Mouse (Mus musculus) ES-E14 (cell line): ENCODE measurements around the gene Trim13. TPM values are rescaled to one million over a fixed set of nuclear protein-coding genes. Genes with fewer than 3 reads are reported as not detected.
"Not testable (repeated sequence)": the region's sequence is repeated elsewhere in the genome, so short reads cannot be mapped to it uniquely, and the experiment has no call there.

Experiments used
- DNase-seq: peaks from one replicate; pipeline ENCODE4 v3.0.0-alpha.2; 2013; ENCODE audit warnings: low read depth, low spot score
- H3K27ac ChIP-seq: 2 replicates; pipeline ENCODE4 v1.5.1; 2012; ENCODE audit warnings: low read depth, mild to moderate bottlenecking, low read length, moderate library complexity, mixed read lengths; ENCODE audit not compliant: poor library complexity, insufficient read depth, severe bottlenecking
- H3K36me3 ChIP-seq: 2 replicates; pipeline ENCODE4 v1.6.1; 2012; ENCODE audit warnings: mild to moderate bottlenecking, low read length, moderate library complexity, mixed read lengths; ENCODE audit not compliant: control insufficient read depth, poor library complexity, insufficient read depth, severe bottlenecking
- H3K4me1 ChIP-seq, 2 experiments: fragments of 150-350 bp in 1 of 2; sonication (generic) in 1 of 2; 2 replicates each; pipeline ENCODE4 v1.6.1; 2012; ENCODE audit warnings: low read length in 2 of 2, mild to moderate bottlenecking in 1 of 2, mixed read lengths in 1 of 2; ENCODE audit not compliant: control insufficient read depth in 2 of 2, insufficient read depth in 2 of 2, poor library complexity in 1 of 2
- H3K4me3 ChIP-seq, 2 experiments: fragments of 150-350 bp in 1 of 2; sonication (generic) in 1 of 2; 2 replicates each; pipeline ENCODE4 v1.5.1; 2012; ENCODE audit warnings: low read length in 2 of 2, low read depth in 1 of 2, mild to moderate bottlenecking in 1 of 2, mixed read lengths in 1 of 2; ENCODE audit not compliant: insufficient read depth in 1 of 2, poor library complexity in 1 of 2, severe bottlenecking in 1 of 2
- H3K9ac ChIP-seq: 2 replicates; pipeline ENCODE4 v1.6.1; 2012; ENCODE audit warnings: low read depth, mild to moderate bottlenecking, low read length, mixed read lengths; ENCODE audit not compliant: poor library complexity, insufficient read depth, severe bottlenecking
- H3K9me3 ChIP-seq: fragments of 150-350 bp; sonication (generic); 2 replicates; pipeline ENCODE4 v1.6.1; 2012; ENCODE audit warnings: low read depth, mild to moderate bottlenecking, low read length; ENCODE audit not compliant: control insufficient read depth, insufficient read depth
- CHD2 ChIP-seq: IDR thresholded peaks from 2 replicates; pipeline ENCODE4 v1.6.1; 2014; ENCODE audit warnings: mild to moderate bottlenecking, low read depth, low read length, inconsistent platforms
- HCFC1 ChIP-seq: IDR thresholded peaks from 2 replicates; pipeline ENCODE4 v1.6.1; 2012; ENCODE audit warnings: low read length, inconsistent platforms, borderline replicate concordance; ENCODE audit not compliant: insufficient read depth
- MAFK ChIP-seq: IDR thresholded peaks from 2 replicates; pipeline ENCODE4 v1.6.1; 2014; ENCODE audit warnings: mild to moderate bottlenecking, low read depth, low read length, inconsistent platforms; ENCODE audit not compliant: insufficient read depth
- ZC3H11A ChIP-seq: IDR thresholded peaks from 2 replicates; pipeline ENCODE4 v1.6.1; 2012; ENCODE audit warnings: low read depth, mild to moderate bottlenecking, inconsistent platforms, low read length, borderline replicate concordance
- ZNF384 ChIP-seq: IDR thresholded peaks from 2 replicates; pipeline ENCODE4 v1.6.1; 2012; ENCODE audit warnings: low read depth, low read length, inconsistent platforms
- in situ Hi-C, 2 experiments: fragments of 600-800 bp; cut with MboI; formaldehyde crosslinking; loops; one replicate each; pipeline ENCODE4 v1.15.1; 2025; ENCODE audit warnings: low sequenced_read_pairs in 2 of 2, inconsistent platforms in 1 of 2; ENCODE audit not compliant: unreplicated experiment in 2 of 2
- total RNA-seq: library from RNA; depleted of rRNA; stranded (reverse); fragments of 300-350 nt; gene quantifications from 2 replicates; pipeline ENCODE4 v1.2.3, GENCODE M21; 2012

The Trim13 gene
- total RNA-seq, 1 experiment: 19.1 TPM

- Histone ChIP-seq H3K4me1 (peaks cover 9 to 26% of the 10 kb centered on the region in 2 experiments), H3K9ac (no peak overlapping the region), H3K9me3 (no peaks in the 10 kb centered on the region), H3K36me3 (peaks cover 18% of the 10 kb centered on the region), H3K4me3 (peak overlapping the region in 1 of 2 experiments; percentile 42; a peak in 1 of 4 replicates), H3K27ac (no peak overlapping the region)
- in situ Hi-C loops: no loop called here
- TF ChIP-seq CHD2: no peak
- TF ChIP-seq ZC3H11A: no peak
- TF ChIP-seq HCFC1: no peak
- no peak for TF ChIP-seq MAFK
- TF ChIP-seq ZNF384: no peak
- DNase-seq: no peak
These were observed 6.0 kb downstream of the Trim13 start for GRCm38 (mm10) chr14:61604081-61604480.

GRCm38 (mm10) chr14:61606088-61606487 lies 8.0 kb downstream of the Trim13 start:
- H3K9ac ChIP-seq, H3K9me3 ChIP-seq, H3K4me3 ChIP-seq, H3K27ac ChIP-seq, DNase-seq, in situ Hi-C loops: not testable (repeated sequence)
- Histone ChIP-seq H3K4me1 (peaks cover 7 to 22% of the 10 kb centered on the region in 2 experiments), H3K36me3 (peaks cover 14% of the 10 kb centered on the region)
- peak; percentile 87 for TF ChIP-seq MAFK

- Histone ChIP-seq H3K36me3 (peaks cover 12% of the 10 kb centered on the region), H3K4me1 (peaks cover 4 to 20% of the 10 kb centered on the region in 2 experiments), H3K27ac (no peak within 1 kb of the TSS), H3K9me3 (no peaks in the 10 kb centered on the region), H3K9ac (no peak within 1 kb of the TSS), H3K4me3 (no peak within 1 kb of the TSS)
- DNase-seq: no peak
- in situ Hi-C loops: no loop called here
- TF ChIP-seq ZC3H11A: no peak
- no peak for TF ChIP-seq CHD2
These were observed 9.1 kb downstream of the Trim13 start, which contains the start of gene Kcnrg for GRCm38 (mm10) chr14:61607157-61607556. Kcnrg (plus strand) TSS chr14:61607457.

GRCm38 (mm10) chr14:61611766-61612165 lies 13.7 kb downstream of the Trim13 start:
- TF ChIP-seq MAFK (no peak), HCFC1 (no peak), CHD2 (no peak), ZC3H11A (no peak), ZNF384 (no peak)
- no peak overlapping the region for H3K4me3 ChIP-seq
- no peak for DNase-seq
- no peaks in the 10 kb centered on the region; the same call in 1 of the 2 replicates for H3K36me3 ChIP-seq
- H3K4me1 ChIP-seq: peaks cover 2 to 7% of the 10 kb centered on the region in 2 experiments; a peak in 1 of 4 replicates
- H3K27ac ChIP-seq: no peak overlapping the region
- H3K9ac ChIP-seq: no peak overlapping the region
- in situ Hi-C loops: no loop called here
- no peaks in the 10 kb centered on the region for H3K9me3 ChIP-seq

- Histone ChIP-seq H3K36me3 (no peaks in the 10 kb centered on the region), H3K4me3 (no peak overlapping the region), H3K9me3 (no peaks in the 10 kb centered on the region), H3K27ac (no peak overlapping the region), H3K9ac (no peak overlapping the region), H3K4me1 (0 out of 4 replicates have a peak, but pooled peaks cover 0 to 1% of the 10 kb centered on the region in 2 experiments)
- in situ Hi-C loops: no loop called here
- DNase-seq: no peak
- TF ChIP-seq MAFK (no peak), HCFC1 (no peak), ZC3H11A (no peak), ZNF384 (no peak), CHD2 (no peak)
These were observed 15.3 kb downstream of the Trim13 start for GRCm38 (mm10) chr14:61613319-61613718.
